Mouse (Mus musculus): ENCODE measurements around the gene Klhl20.

GRCm38 (mm10) chr1:161142531-161143159, 11.3 kb upstream of the Klhl20 start, which contains the start of gene Ankrd45:
- TF ChIP-seq CTCF (IDR thresholded peaks at IDR 0.05; ENCODE audit: borderline replicate concordance, insufficient read depth, low read length): no peak
- no peak for TF ChIP-seq POLR2A (IDR thresholded peaks at IDR 0.05; ENCODE audit: low read depth, low read length)
